Mouse (Mus musculus): ENCODE measurements around the gene Vmn2r11.
"Not testable (repeated sequence)": the region's sequence is repeated elsewhere in the genome, so short reads cannot be mapped to it uniquely, and the experiment has no call there.

Gene Vmn2r11

GRCm38 (mm10) chr5:109059469-109059868, at the start of gene Vmn2r11:
TSS of gene Vmn2r11 (minus strand) at chr5:109059569.
- DNase-seq (ENCODE audit: low spot score in 2 of 2), result not testable (repeated sequence)

DNA sequence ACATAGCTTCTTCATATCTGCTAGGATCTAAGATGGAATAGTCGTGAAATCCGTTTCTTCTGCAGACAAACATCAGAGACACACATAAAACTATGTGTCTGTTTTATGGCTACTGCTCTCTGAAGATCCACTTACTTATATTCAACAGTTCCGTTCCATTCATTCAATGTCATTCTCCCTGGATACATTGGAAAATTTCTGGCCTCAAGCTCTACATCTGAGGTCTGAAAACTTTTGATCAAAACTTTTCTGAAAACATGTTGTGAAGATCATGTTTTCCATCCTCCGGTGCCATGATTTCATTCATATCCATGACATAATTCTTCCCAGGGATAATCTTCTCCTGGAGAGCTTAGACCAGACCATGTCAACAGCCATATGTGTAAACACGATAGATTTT, 38.5 kb upstream of the Vmn2r11 start, which contains the start of gene Vmn2r12:
Gene Vmn2r12 (minus strand): TSS at position 101 of the 400 bp plus-strand sequence.
- not testable (repeated sequence) for DNase-seq (ENCODE audit: low spot score in 2 of 2)

- not testable (repeated sequence) for DNase-seq (ENCODE audit: low spot score in 2 of 2)
These were observed 37.1 kb upstream of the Vmn2r11 start for GRCm38 (mm10) chr5:109096482-109096881.

GRCm38 (mm10) chr5:109072016-109072415, 12.6 kb upstream of the Vmn2r11 start:
- DNase-seq (ENCODE audit: low spot score in 2 of 2), result not testable (repeated sequence)

DNA sequence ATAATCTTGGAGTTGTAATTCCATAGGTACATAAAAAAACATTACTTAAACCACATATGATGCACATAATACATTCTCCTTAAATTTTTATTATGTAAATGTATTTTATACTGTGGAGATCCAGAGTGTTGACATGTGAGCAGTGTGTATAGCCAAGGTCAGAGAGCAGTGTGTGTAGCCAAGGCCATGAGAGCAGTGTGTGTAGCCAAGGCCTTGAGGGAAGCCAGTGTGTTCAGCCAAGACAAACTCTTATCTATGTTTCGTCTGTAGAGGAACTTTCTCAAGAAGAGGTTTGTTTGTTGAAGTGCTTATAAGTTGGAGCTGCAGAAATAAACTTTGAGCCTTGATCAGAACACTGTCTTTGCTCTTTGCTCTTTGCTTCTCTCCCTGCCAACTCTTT, 4.1 kb downstream of the Vmn2r11 start:
- no peak for DNase-seq (ENCODE audit: low spot score in 2 of 2)

- DNase-seq (ENCODE audit: low spot score in 2 of 2), result no peak
These were observed 26.8 kb downstream of the Vmn2r11 start for GRCm38 (mm10) chr5:109032591-109032990.

GRCm38 (mm10) chr5:109006427-109006826, 52.9 kb downstream of the Vmn2r11 start, which contains the start of gene Vmn2r10:
TSS of gene Vmn2r10 (minus strand) at chr5:109006527.
- DNase-seq (ENCODE audit: low spot score in 2 of 2), result not testable (repeated sequence)

Measured in frontal cortex, postnatal 25 days (tissue).